Mouse (Mus musculus): ENCODE data around the gene Gm26992. TPM values are rescaled to one million over a fixed set of nuclear protein-coding genes. Genes with fewer than 3 reads are reported as not detected.
"Not testable (repeated sequence)": the region's sequence is repeated elsewhere in the genome, so short reads cannot be mapped to it uniquely, and the experiment has no call there.

The Gm26992 gene
- polyA plus RNA-seq, 1 experiment from 2014 or later = not detected

- Histone ChIP-seq H3K4me2 (replicated peaks) (peak overlapping the region; percentile 78), H3K27me3 (peaks cover 32% of the 10 kb centered on the region), H3K4me3 (peak overlapping the region; percentile 45)
- H3K36me3 ChIP-seq; H3K27ac ChIP-seq; H3K9ac ChIP-seq; H3K9me3 ChIP-seq; H3K4me1 ChIP-seq; ATAC-seq (ENCODE audit: low FRiP score, low read depth): not testable (repeated sequence)
- 50% methylated on average over 12 of the region's 13 CpGs for WGBS
These were observed 26.6 kb downstream of the Gm26992 start for GRCm38 (mm10) chrX:103448429-103448828.

DNA sequence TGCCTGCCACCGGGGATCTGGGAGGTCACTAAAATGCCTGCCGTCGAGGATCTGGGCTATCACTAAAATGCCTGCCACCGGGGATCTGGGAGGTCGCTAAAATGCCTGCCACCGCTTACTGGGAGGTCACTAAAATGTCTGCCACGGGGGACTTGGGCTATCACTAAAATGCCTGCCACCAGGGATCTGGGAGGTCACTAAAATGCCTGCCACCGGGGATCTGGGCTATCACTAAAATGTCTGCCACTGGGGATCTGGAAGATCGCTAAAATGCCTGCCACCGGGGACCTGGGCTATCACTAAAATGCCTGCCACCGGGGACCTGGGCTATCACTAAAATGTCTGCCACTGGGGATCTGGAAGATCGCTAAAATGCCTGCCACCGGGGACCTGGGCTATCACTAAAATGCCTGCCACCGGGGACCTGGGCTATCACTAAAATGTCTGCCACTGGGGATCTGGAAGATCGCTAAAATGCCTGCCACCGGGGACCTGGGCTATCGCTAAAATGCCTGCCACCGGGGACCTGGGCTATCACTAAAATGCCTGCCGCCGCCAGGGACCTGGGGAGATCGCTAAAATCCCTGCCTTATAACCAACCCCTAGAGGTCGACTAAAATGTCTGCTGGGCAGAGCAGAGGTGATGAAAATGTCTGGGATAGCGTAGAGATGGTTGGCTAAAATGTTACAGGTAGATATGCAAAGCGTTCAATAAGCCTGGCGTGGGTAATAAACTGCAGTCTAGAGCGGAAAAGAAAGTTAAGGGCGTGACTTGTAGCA, 27.3 kb downstream of the Gm26992 start:
- H3K27me3 ChIP-seq = peaks cover 29% of the 10 kb centered on the region
- H3K9ac ChIP-seq = not testable (repeated sequence)

DNA sequence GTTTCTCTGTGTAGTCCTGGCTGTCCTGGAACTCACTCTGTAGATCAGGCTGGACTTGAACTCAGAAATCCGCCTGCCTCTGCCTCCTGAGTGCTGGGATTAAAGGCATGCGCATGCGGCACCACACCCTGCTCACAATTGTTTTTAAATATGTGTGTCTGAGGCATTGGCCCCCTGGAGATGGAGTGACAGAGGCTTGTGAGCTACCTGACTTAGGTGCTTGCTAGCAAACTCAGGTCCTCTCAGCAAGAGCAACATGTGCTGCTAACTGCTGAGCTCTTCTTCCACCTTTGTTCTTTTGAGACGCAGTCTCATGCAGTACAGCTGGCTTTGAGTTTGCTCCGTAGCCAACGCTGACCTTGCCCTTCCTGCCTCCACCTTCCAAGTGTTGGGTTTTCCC, 31.0 kb downstream of the Gm26992 start:
- no peak for ATAC-seq (ENCODE audit: low FRiP score, low read depth)
- H3K4me2 ChIP-seq (replicated peaks) = no peak overlapping the region
- WGBS = 81% methylated on average over 6 of the region's 6 CpGs

More for the DNA sequence above, 27.3 kb downstream of the Gm26992 start:
- not testable (repeated sequence) for H3K36me3 ChIP-seq; H3K4me3 ChIP-seq; H3K4me2 ChIP-seq (replicated peaks); H3K4me1 ChIP-seq; H3K9me3 ChIP-seq; H3K27ac ChIP-seq; ATAC-seq (ENCODE audit: low FRiP score, low read depth)
- WGBS = 76% methylated on average over 23 of the region's 27 CpGs

GRCm38 (mm10) chrX:103460056-103460455, 38.2 kb downstream of the Gm26992 start:
- Histone ChIP-seq H3K4me2 (replicated peaks) (no peak overlapping the region), H3K36me3 (no peaks in the 10 kb centered on the region), H3K27me3 (no peaks in the 10 kb centered on the region), H3K4me1 (no peaks in the 10 kb centered on the region), H3K27ac (no peak overlapping the region), H3K4me3 (no peak overlapping the region), H3K9ac (no peak overlapping the region), H3K9me3 (no peaks in the 10 kb centered on the region)
- no peak for ATAC-seq (ENCODE audit: low FRiP score, low read depth)
- WGBS = 72% methylated on average over 5 of the region's 5 CpGs

More for the DNA sequence above, 31.0 kb downstream of the Gm26992 start:
- no peaks in the 10 kb centered on the region for H3K9me3 ChIP-seq
- no peaks in the 10 kb centered on the region for H3K4me1 ChIP-seq
- no peak overlapping the region for H3K4me3 ChIP-seq
- no peak overlapping the region for H3K9ac ChIP-seq
- no peaks in the 10 kb centered on the region for H3K36me3 ChIP-seq
- no peak overlapping the region for H3K27ac ChIP-seq
- peaks cover 7% of the 10 kb centered on the region for H3K27me3 ChIP-seq

- Histone ChIP-seq H3K4me2 (replicated peaks) (no peak overlapping the region), H3K4me1 (no peaks in the 10 kb centered on the region), H3K4me3 (no peak overlapping the region), H3K9ac (no peak overlapping the region), H3K27me3 (no peaks in the 10 kb centered on the region), H3K27ac (no peak overlapping the region), H3K9me3 (no peaks in the 10 kb centered on the region), H3K36me3 (no peaks in the 10 kb centered on the region; the same call in 1 of the 2 replicates)
- WGBS = 54% methylated on average over 2 of the region's 2 CpGs
- no peak for ATAC-seq (ENCODE audit: low FRiP score, low read depth)
These were observed 47.2 kb downstream of the Gm26992 start for GRCm38 (mm10) chrX:103468998-103469397.

DNA sequence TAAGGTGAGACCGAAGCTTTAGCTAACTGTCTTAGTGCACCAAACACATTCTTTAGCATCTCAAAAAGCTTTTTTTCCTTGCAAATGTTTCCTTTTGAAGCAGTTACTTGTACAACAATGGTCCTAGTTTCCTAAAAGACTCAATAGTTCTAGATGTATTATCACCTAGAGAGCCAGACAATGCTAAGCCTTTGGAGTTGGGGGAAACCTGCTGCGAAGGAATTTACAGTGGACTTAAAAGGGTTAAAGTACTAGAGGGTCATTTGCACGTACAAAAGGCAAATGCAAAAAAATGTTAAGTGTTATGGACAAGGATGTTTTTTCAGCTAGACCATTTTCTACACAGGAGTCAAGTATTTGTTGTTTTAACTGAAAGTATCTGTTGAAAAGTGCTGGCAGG, 50.5 kb downstream of the Gm26992 start:
- H3K4me1 ChIP-seq = no peaks in the 10 kb centered on the region
- H3K9me3 ChIP-seq = no peaks in the 10 kb centered on the region
- no peaks in the 10 kb centered on the region for H3K36me3 ChIP-seq
- H3K4me3 ChIP-seq = no peak overlapping the region
- ATAC-seq (ENCODE audit: low FRiP score, low read depth) = no peak
- H3K9ac ChIP-seq = no peak overlapping the region
- no peaks in the 10 kb centered on the region for H3K27me3 ChIP-seq
- no peak overlapping the region for H3K27ac ChIP-seq
- WGBS = 85% methylated on average over 3 of the region's 3 CpGs
- H3K4me2 ChIP-seq (replicated peaks) = no peak overlapping the region

- H3K27ac ChIP-seq = no peak overlapping the region
- ATAC-seq (ENCODE audit: low FRiP score, low read depth) = no peak
These were observed 55.7 kb downstream of the Gm26992 start for GRCm38 (mm10) chrX:103477507-103477906.

DNA sequence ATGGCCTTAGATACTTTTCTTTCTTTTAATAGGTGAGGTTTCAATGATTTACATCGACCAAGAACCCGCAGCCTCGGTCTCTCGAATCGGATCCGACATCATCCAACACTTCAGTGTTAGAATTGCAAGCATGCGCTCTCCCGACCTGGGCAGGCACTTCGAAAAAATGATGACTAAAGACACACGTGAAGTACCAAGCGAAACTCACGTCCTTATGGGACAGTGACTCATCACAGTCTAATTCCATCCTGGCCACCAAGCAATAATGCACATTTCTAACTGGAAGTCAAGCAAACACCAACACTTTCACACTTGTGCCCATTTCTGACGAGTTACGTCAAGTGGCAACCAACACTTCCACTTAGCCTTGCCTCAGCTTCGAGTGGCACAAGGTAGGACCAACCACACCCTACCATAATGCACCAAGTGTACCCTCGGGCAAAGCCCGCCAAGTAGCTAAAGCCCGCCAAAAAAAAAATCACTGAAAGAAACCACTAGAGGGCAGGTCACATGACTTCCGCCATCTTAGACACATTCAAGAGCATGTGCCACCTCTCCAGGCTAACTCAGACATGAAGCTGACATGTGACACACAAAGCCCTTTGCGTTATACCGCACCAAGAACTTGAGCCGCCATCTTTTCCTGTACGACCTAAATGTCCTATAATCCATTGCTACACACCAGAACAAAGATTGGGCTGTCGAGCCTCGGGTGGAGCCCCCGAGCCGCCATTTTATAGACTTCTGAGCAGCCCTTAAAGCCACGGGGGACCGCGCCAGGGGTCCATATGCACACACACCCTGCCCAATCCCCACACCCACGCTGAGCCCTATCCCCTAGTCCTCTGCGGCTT, 59.7 kb downstream of the Gm26992 start:
- no peaks in the 10 kb centered on the region for H3K27me3 ChIP-seq
- no peaks in the 10 kb centered on the region for H3K9me3 ChIP-seq
- peak overlapping the region; percentile 56; the same call in 1 of the 2 replicates for H3K27ac ChIP-seq
- H3K4me2 ChIP-seq (replicated peaks) = peak overlapping the region; percentile 45
- peak; percentile 76 for ATAC-seq (ENCODE audit: low FRiP score, low read depth)
- no peaks in the 10 kb centered on the region for H3K4me1 ChIP-seq
- whole genome bisulfite sequencing = 75% methylated on average over 32 of the region's 32 CpGs
- H3K36me3 ChIP-seq = no peaks in the 10 kb centered on the region
- H3K4me3 ChIP-seq = peak overlapping the region; percentile 45
- H3K9ac ChIP-seq = peak overlapping the region; percentile 64

More at GRCm38 (mm10) chrX:103477507-103477906, 55.7 kb downstream of the Gm26992 start:
- H3K27me3 ChIP-seq = no peaks in the 10 kb centered on the region
- H3K4me1 ChIP-seq = no peaks in the 10 kb centered on the region
- no peak overlapping the region for H3K9ac ChIP-seq
- H3K4me2 ChIP-seq (replicated peaks) = no peak overlapping the region
- H3K36me3 ChIP-seq = no peaks in the 10 kb centered on the region
- H3K4me3 ChIP-seq = no peak overlapping the region
- H3K9me3 ChIP-seq = no peaks in the 10 kb centered on the region
- 12% methylated on average over 3 of the region's 3 CpGs for WGBS

- H3K4me3 ChIP-seq = peak overlapping the region; percentile 45
- no peak for ATAC-seq (ENCODE audit: low FRiP score, low read depth)
- H3K9me3 ChIP-seq = no peaks in the 10 kb centered on the region
- no peaks in the 10 kb centered on the region for H3K27me3 ChIP-seq
- no peaks in the 10 kb centered on the region for H3K4me1 ChIP-seq
- peak overlapping the region; percentile 56; the same call in 1 of the 2 replicates for H3K27ac ChIP-seq
- H3K9ac ChIP-seq = peak overlapping the region; percentile 64
- H3K36me3 ChIP-seq = no peaks in the 10 kb centered on the region
- 67% methylated on average over 24 of the region's 24 CpGs for WGBS
- H3K4me2 ChIP-seq (replicated peaks) = no peak overlapping the region; the same call in 1 of the 2 replicates
These were observed 60.3 kb downstream of the Gm26992 start for GRCm38 (mm10) chrX:103482097-103482451.

GRCm38 (mm10) chrX:103483047-103483446, 61.2 kb downstream of the Gm26992 start:
- H3K36me3 ChIP-seq = no peaks in the 10 kb centered on the region
- peak overlapping the region; percentile 45 for H3K4me3 ChIP-seq
- no peak overlapping the region for H3K9ac ChIP-seq
- no peaks in the 10 kb centered on the region for H3K27me3 ChIP-seq
- H3K9me3 ChIP-seq = no peaks in the 10 kb centered on the region
- H3K27ac ChIP-seq = no peak overlapping the region
- WGBS = 70% methylated on average over 17 of the region's 17 CpGs
- no peaks in the 10 kb centered on the region for H3K4me1 ChIP-seq
- no peak for ATAC-seq (ENCODE audit: low FRiP score, low read depth)
- peak overlapping the region; percentile 42 for H3K4me2 ChIP-seq (replicated peaks)

DNA sequence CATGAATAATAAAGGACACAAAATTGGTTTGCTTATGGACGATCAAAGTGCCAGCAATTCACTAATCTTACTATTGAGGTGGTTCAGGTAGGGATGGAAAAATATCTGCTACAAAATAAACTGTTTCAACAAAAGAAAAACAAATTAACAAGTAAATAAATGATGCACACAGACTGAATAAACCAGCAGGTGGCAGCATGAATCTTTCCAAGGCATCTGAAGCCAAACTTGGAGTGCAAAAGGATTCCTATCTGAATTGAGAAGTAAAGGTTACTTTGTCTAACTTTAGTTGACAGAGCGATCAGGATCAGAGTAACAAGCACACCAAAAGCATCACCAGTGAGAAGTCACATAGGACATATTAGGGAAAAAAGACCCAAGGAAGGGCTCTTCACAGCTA, 62.2 kb downstream of the Gm26992 start:
- H3K9ac ChIP-seq = no peak overlapping the region
- WGBS = 36% methylated on average over 2 of the region's 2 CpGs
- peak overlapping the region; percentile 42 for H3K4me2 ChIP-seq (replicated peaks)
- no peaks in the 10 kb centered on the region for H3K4me1 ChIP-seq
- ATAC-seq (ENCODE audit: low FRiP score, low read depth) = no peak
- no peaks in the 10 kb centered on the region for H3K36me3 ChIP-seq
- no peak overlapping the region for H3K27ac ChIP-seq
- H3K27me3 ChIP-seq = no peaks in the 10 kb centered on the region
- H3K9me3 ChIP-seq = no peaks in the 10 kb centered on the region
- no peak overlapping the region for H3K4me3 ChIP-seq

GRCm38 (mm10) chrX:103490853-103491252, 69.0 kb downstream of the Gm26992 start:
- H3K36me3 ChIP-seq = no peaks in the 10 kb centered on the region
- H3K9me3 ChIP-seq = no peaks in the 10 kb centered on the region
- H3K27ac ChIP-seq = no peak overlapping the region
- no peak overlapping the region for H3K4me2 ChIP-seq (replicated peaks)
- no peak for ATAC-seq (ENCODE audit: low FRiP score, low read depth)
- no peaks in the 10 kb centered on the region for H3K27me3 ChIP-seq
- WGBS = 72% methylated on average over 2 of the region's 2 CpGs
- no peak overlapping the region for H3K9ac ChIP-seq
- no peak overlapping the region for H3K4me3 ChIP-seq
- H3K4me1 ChIP-seq = peaks cover 3% of the 10 kb centered on the region; the same call in 1 of the 2 replicates
